Mouse (Mus musculus): ENCODE results near the gene Syne2.
A peak's percentile ranks its signal among the peaks of the same experiment; 100 is the strongest.
"Not testable (repeated sequence)": the region's sequence is repeated elsewhere in the genome, so short reads cannot be mapped to it uniquely, and the experiment has no call there.

Syne2 gene

GRCm38 (mm10) chr12:76104596-76105351 lies 286.8 kb downstream of the Syne2 start:
- no peak for DNase-seq (ENCODE audit: low read depth)

GRCm38 (mm10) chr12:76109646-76110405 lies 291.9 kb downstream of the Syne2 start:
- DNase-seq (ENCODE audit: low read depth): no peak

- no peak for DNase-seq (ENCODE audit: low read depth)
Measured at GRCm38 (mm10) chr12:76111046-76111445, 293.1 kb downstream of the Syne2 start.

GRCm38 (mm10) chr12:76116577-76116976 lies 298.6 kb downstream of the Syne2 start:
- no peak for DNase-seq (ENCODE audit: low read depth)

DNA sequence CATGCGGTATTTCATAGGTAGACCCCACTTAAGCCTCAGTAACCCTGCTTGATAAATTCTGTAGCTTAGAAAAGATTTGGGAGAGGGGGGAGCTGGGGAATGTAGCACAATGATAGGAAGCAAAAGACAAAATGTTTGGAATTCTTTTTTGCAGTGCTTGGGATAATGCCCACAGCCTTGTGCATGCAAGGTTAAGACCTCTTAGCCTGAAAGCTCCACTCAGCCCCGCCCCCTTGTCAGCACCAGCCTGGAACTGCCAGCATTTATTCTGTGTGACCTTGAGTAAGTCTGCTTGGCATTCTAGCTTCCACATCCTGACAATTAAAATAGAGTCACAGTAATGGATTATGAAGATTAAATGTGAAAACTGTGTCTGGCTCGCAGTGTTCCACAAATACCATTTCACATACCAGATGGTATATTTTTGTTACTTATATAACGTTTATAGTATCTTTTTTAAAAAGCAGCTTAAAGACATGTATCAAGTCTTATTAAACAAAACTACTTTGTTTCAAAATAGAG lies 299.8 kb downstream of the Syne2 start:
- DNase-seq (ENCODE audit: low read depth): no peak

- DNase-seq (ENCODE audit: low read depth): no peak
Measured at GRCm38 (mm10) chr12:76123223-76123622, 305.3 kb downstream of the Syne2 start.

DNA sequence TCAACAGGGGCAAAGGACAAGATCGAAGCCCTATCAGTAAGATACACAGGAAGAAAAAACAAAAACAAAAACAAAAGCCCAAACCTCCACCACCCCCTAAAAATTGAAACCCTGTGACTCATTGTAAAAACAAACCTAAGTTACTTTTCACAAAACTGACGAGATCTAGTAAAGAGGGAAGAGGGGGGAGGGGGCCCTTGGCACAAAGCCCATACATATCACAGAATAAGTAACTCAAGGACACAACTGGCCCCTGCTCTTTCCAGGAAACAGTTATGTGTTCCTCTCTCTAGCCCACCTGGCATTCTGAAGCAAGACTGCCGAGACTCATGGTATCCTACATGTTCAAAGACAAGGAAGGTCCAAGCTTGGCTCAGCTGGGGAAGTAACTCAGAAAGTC lies 310.4 kb downstream of the Syne2 start:
- DNase-seq (ENCODE audit: low read depth): no peak

DNA sequence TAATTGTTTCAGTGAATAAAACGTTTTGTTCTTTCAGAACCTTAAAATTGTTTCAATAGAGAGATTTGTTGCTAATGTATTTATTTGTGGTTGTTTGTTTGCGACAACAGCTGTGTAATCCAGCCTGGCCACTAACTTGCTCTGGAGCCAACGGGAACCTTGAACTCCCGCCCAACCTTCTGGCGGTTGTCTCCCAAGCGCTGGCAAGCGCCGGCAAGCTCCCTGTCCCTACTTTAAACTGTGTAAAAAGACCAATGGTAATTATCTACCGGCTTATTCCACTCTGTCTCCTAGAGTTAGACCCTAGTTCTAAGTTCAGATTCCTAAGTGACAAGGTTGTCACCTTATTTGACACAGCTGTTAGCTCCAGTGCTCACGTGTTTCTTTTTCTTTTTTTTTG lies 310.9 kb downstream of the Syne2 start:
- no peak for DNase-seq (ENCODE audit: low read depth)

- peak; percentile 7 for DNase-seq (ENCODE audit: low read depth)
Measured at GRCm38 (mm10) chr12:76130281-76130680, 312.3 kb downstream of the Syne2 start.

- DNase-seq (ENCODE audit: low read depth): no peak
Measured at GRCm38 (mm10) chr12:76130891-76131290, 313.0 kb downstream of the Syne2 start.

- DNase-seq (ENCODE audit: low read depth): no peak
Measured at GRCm38 (mm10) chr12:76132591-76132990, 314.7 kb downstream of the Syne2 start.

GRCm38 (mm10) chr12:76133081-76133480 lies 315.1 kb downstream of the Syne2 start:
- DNase-seq (ENCODE audit: low read depth): not testable (repeated sequence)

DNA sequence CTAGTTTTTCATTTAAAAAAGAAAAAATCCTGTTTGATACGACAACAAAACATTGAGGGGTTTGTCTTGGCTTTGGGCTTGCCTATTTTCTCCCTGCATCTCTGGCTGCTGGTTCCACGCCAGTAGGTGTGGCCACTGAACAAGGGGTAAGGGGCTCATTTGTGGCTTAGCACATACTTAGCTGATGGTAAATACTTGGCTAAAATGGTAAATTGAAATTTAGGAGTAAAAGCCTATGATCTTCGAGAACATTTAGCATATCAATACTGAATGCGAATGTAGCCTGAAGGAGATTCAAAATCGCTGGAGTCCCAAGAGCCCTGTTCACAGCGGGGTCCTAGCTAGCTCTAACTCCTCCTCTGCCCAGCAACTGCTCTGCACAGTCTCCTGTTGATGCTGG lies 318.8 kb downstream of the Syne2 start:
- DNase-seq (ENCODE audit: low read depth): no peak

GRCm38 (mm10) chr12:76152389-76152788 lies 334.5 kb downstream of the Syne2 start:
- not testable (repeated sequence) for DNase-seq (ENCODE audit: low read depth)

Data from c-Kit-positive CD71-positive TER-119-negative erythroid progenitor cells, embryonic 14.5 days (primary cell).